Mouse (Mus musculus) heart, postnatal 0 days (tissue): ENCODE data around the gene Pxdn.

Experiments
- CTCF ChIP-seq: IDR thresholded peaks from 2 replicates; pipeline ENCODE4 v1.5.1; 2016; ENCODE audit warnings: antibody characterized with exemption, control low read depth, low read depth
- EP300 ChIP-seq: IDR thresholded peaks from 2 replicates; pipeline ENCODE4 v1.6.1; 2016; ENCODE audit warnings: antibody characterized with exemption, low read depth

DNA sequence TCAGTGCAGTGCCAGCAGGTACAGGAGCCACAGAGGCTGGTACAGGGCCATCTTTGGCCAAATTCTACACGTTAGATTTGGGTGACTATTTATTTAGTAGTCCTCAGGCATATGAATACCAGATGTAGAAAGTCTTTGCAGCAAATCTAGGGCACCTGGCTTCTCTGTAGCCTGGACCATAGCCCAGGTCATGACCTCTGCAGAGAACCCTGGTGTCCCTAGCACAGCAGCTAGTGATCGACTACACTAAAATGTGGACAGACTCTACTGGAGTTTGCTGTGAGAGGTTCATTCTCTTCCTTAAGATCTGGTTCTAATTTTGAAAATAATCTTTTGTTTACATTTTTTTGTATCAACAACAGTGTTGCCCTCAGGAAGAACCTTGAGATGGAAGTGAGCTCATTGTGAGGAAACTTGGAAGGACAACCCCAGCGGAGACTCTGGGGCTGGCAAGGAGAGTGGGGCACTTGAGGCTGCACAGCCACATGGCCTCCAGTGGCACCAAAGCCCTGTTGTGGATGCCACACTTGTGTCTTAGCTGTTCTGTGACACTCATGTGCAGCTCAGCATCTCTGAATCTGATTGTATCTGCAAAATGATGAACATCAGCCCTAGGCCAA lies 90.4 kb downstream of the Pxdn start:
- TF ChIP-seq CTCF, result no peak
- TF ChIP-seq EP300, result no peak
